Mouse (Mus musculus) limb, embryonic 12.5 days (tissue): ENCODE results near the gene Map3k13. TPM values are rescaled to one million over a fixed set of nuclear protein-coding genes. Genes with fewer than 3 reads are reported as not detected.
"Not testable (repeated sequence)": the region's sequence is repeated elsewhere in the genome, so short reads cannot be mapped to it uniquely, and the experiment has no call there.

Experiments
- ATAC-seq: fragments of 200-750 bp; cut with Nextera tagmentation; 2 replicates; pipeline ENCODE4 v1.8.0; 2017; ENCODE audit warnings: low read depth, moderate TSS enrichment; ENCODE audit not compliant: insufficient number of reproducible peaks, insufficient read depth, low FRiP score, low TSS enrichment
- H3K27ac ChIP-seq: fragments of 300-500 bp; sonication (generic); 2 replicates; pipeline ENCODE4 v1.5.1; 2016; ENCODE audit warnings: mild to moderate bottlenecking, moderate library complexity
- H3K27me3 ChIP-seq: fragments of 300-500 bp; sonication (generic); 2 replicates; pipeline ENCODE4 v1.6.1; 2016; ENCODE audit warnings: mild to moderate bottlenecking, moderate library complexity
- H3K36me3 ChIP-seq: fragments of 300-500 bp; sonication (generic); 2 replicates; pipeline ENCODE4 v1.6.1; 2016; ENCODE audit warnings: mild to moderate bottlenecking, moderate library complexity
- H3K4me1 ChIP-seq: fragments of 300-500 bp; sonication (generic); replicated peaks from 2 replicates; pipeline ENCODE4 v1.6.1; 2016
- H3K4me2 ChIP-seq: fragments of 300-500 bp; sonication (generic); 2 replicates; pipeline ENCODE4 v1.6.1; 2016; ENCODE audit warnings: mild to moderate bottlenecking, moderate library complexity
- H3K4me3 ChIP-seq: fragments of 300-500 bp; sonication (generic); replicated peaks from 2 replicates; pipeline ENCODE4 v1.5.1; 2016; ENCODE audit warnings: mild to moderate bottlenecking
- H3K9ac ChIP-seq: fragments of 300-500 bp; sonication (generic); replicated peaks from 2 replicates; pipeline ENCODE4 v1.6.1; 2016; ENCODE audit warnings: mild to moderate bottlenecking, moderate library complexity
- H3K9me3 ChIP-seq: fragments of 300-500 bp; sonication (generic); 2 replicates; pipeline ENCODE4 v1.6.1; 2016; ENCODE audit warnings: mild to moderate bottlenecking, moderate library complexity
- WGBS: fragments of 180-500 bp; shearing (Covaris S2); methylation state at CpG from one replicate; pipeline ENCODE4 v1.1.7; 2016; 5-methylcytosine and 5-hydroxymethylcytosine counted together
- polyA plus RNA-seq: library from polyadenylated mRNA; unstranded; fragments of >200 nt; fragmentation: Nextera tagmentation; extraction: Ambion mirVana; gene quantifications from 2 replicates; pipeline ENCODE4 v1.2.1, GENCODE M21; 2016

Map3k13 gene
- polyA plus RNA-seq, 1 experiment from 2014 or later: 1.1 TPM

- Histone ChIP-seq H3K27me3 (no peaks in the 10 kb centered on the region), H3K4me1 (peaks cover 10% of the 10 kb centered on the region), H3K4me2 (no peak overlapping the region), H3K9me3 (0 out of 2 replicates have a peak, but pooled peaks cover 4% of the 10 kb centered on the region), H3K27ac (no peak overlapping the region), H3K36me3 (no peaks in the 10 kb centered on the region), H3K4me3 (no peak overlapping the region), H3K9ac (no peak overlapping the region)
- ATAC-seq: no peak
- 87% methylated on average over 8 of the region's 8 CpGs for WGBS
Measured at GRCm38 (mm10) chr16:21786317-21786716, 7.8 kb upstream of the Map3k13 start.

- ATAC-seq: peak; percentile 88
- Histone ChIP-seq H3K4me2 (peak within 1 kb of the TSS; percentile 70), H3K4me1 (peaks cover 10% of the 10 kb centered on the region), H3K27me3 (no peaks in the 10 kb centered on the region), H3K9ac (peak within 1 kb of the TSS; percentile 65), H3K4me3 (peak within 1 kb of the TSS; percentile 54), H3K9me3 (0 out of 2 replicates have a peak, but pooled peaks cover 4% of the 10 kb centered on the region), H3K36me3 (no peaks in the 10 kb centered on the region), H3K27ac (0 out of 2 replicates have a peak within 1 kb of the TSS, but pooled peaks have one; percentile 17)
- 5% methylated on average over 28 of the region's 28 CpGs for WGBS
Measured at GRCm38 (mm10) chr16:21787516-21788353, 6.4 kb upstream of the Map3k13 start, which contains the start of gene Ehhadh. TSS of gene Ehhadh (minus strand) at chr16:21787807.

DNA sequence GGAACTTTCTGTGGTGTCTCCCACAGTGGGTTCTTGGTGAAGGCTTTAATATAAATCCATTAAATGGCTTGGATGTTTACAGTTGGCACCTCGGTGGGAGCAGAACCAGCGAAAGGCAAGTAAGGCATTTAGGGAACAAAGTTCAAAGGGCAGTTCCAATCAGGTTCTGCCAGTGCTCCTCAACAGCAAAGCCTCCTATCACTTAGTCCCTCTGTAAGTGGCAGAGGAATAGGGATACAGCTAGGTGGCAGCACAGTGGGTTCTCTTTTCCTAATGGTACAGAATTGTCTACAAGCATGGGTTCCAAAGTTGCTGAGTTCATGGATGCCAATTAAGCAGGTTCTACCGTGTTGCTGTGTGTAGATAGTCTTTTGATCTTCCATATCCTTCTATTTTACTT, 5.6 kb upstream of the Map3k13 start:
- Histone ChIP-seq H3K4me2 (no peak overlapping the region; the same call in 1 of the 2 replicates), H3K4me3 (no peak overlapping the region), H3K4me1 (peaks cover 12% of the 10 kb centered on the region), H3K36me3 (no peaks in the 10 kb centered on the region), H3K27ac (no peak overlapping the region), H3K9me3 (0 out of 2 replicates have a peak, but pooled peaks cover 4% of the 10 kb centered on the region), H3K27me3 (no peaks in the 10 kb centered on the region), H3K9ac (no peak overlapping the region)
- no peak for ATAC-seq
- 42% methylated on average over 3 of the region's 3 CpGs for WGBS

DNA sequence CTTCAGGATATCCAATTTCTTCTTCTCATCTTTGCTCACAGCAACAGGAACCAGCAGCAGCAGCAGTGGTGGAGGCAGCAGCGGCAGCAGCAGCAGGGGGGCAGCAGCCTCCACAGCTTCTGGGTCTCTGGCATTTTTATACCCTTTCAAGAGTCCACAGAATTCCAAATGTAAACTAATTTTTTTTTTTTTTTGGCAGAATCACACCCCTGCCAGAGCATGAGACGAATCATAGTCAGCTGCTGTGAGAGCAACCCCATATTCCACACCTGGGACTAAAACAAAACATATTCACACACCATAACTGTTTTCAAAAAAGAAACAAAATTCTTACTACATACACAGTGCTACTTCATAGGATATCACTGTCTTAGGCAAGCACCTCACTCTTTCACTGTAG, 5.0 kb upstream of the Map3k13 start:
- H3K9me3 ChIP-seq: 0 out of 2 replicates have a peak, but pooled peaks cover 4% of the 10 kb centered on the region
- H3K4me3 ChIP-seq: no peak overlapping the region
- peaks cover 15% of the 10 kb centered on the region for H3K4me1 ChIP-seq
- 73% methylated on average over 2 of the region's 2 CpGs for WGBS
- no peak overlapping the region for H3K9ac ChIP-seq
- no peak overlapping the region for H3K4me2 ChIP-seq
- no peak for ATAC-seq
- no peak overlapping the region for H3K27ac ChIP-seq
- no peaks in the 10 kb centered on the region for H3K36me3 ChIP-seq
- H3K27me3 ChIP-seq: no peaks in the 10 kb centered on the region

- no peak for ATAC-seq
- no peak overlapping the region for H3K9ac ChIP-seq
- 23% methylated on average over 1 of the region's 1 CpGs for WGBS
Measured at GRCm38 (mm10) chr16:21790469-21790868, 3.7 kb upstream of the Map3k13 start.

GRCm38 (mm10) chr16:21791779-21792178, 2.4 kb upstream of the Map3k13 start:
- ATAC-seq: no peak
- Histone ChIP-seq H3K27ac (no peak overlapping the region), H3K9ac (no peak overlapping the region), H3K9me3 (0 out of 2 replicates have a peak, but pooled peaks cover 4% of the 10 kb centered on the region), H3K27me3 (no peaks in the 10 kb centered on the region), H3K4me3 (no peak overlapping the region), H3K4me1 (peaks cover 15% of the 10 kb centered on the region), H3K36me3 (no peaks in the 10 kb centered on the region), H3K4me2 (no peak overlapping the region)
- 64% methylated on average over 3 of the region's 3 CpGs for WGBS

More at GRCm38 (mm10) chr16:21790469-21790868, 3.7 kb upstream of the Map3k13 start:
- peaks cover 15% of the 10 kb centered on the region for H3K4me1 ChIP-seq
- H3K4me3 ChIP-seq: no peak overlapping the region
- H3K27me3 ChIP-seq: no peaks in the 10 kb centered on the region
- 0 out of 2 replicates have a peak, but pooled peaks cover 4% of the 10 kb centered on the region for H3K9me3 ChIP-seq
- H3K27ac ChIP-seq: no peak overlapping the region
- H3K4me2 ChIP-seq: no peak overlapping the region
- no peaks in the 10 kb centered on the region for H3K36me3 ChIP-seq

DNA sequence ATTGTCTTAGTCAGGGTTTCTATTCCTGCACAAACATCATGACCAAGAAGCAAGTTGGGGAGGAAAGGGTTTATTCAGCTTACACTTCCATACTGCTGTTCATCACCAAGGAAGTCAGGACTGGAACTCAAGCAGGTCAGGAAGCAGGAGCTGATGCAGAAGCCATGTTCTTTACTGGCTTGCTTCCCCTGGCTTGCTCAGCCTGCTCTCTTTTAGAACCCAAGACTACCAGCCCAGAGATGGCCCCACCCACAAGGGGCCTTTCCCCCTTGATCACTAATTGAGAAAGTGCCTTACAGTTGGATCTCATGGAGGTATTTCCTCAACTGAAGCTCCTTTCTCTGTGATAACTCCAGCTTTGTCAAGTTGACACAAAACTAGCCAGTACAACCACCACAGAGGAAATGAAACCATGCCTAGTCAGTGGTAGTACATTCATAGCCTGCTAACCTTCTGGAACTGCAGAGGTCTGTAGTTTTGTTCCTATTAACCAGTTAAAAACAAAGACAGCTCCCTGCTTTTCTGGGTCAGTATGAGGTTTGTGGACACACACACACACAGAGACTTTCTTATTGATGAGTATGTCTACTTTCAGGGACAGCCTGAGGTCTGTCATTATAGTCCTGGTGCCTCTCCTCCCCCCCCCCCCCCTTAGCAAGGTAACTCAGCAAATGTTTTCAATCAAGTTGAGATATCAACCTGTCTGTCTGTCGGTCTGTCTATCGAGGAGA, 901 bp upstream of the Map3k13 start:
- H3K4me1 ChIP-seq, H3K36me3 ChIP-seq, H3K27ac ChIP-seq, H3K9me3 ChIP-seq, H3K27me3 ChIP-seq, ATAC-seq, H3K9ac ChIP-seq: not testable (repeated sequence)
- H3K4me3 ChIP-seq: peak overlapping the region; percentile 73
- WGBS: 35% methylated on average over 2 of the region's 2 CpGs
- peak overlapping the region; percentile 80 for H3K4me2 ChIP-seq

GRCm38 (mm10) chr16:21794697-21795045, 525 bp downstream of the Map3k13 start:
- ATAC-seq: no peak
- 3% methylated on average over 14 of the region's 14 CpGs for WGBS
- Histone ChIP-seq H3K4me2 (peak overlapping the region; percentile 80), H3K9ac (peak overlapping the region; percentile 68), H3K27ac (peak overlapping the region; percentile 76), H3K9me3 (no peaks in the 10 kb centered on the region), H3K4me3 (peak overlapping the region; percentile 73), H3K4me1 (peaks cover 5% of the 10 kb centered on the region), H3K27me3 (no peaks in the 10 kb centered on the region), H3K36me3 (peaks cover 6% of the 10 kb centered on the region)

DNA sequence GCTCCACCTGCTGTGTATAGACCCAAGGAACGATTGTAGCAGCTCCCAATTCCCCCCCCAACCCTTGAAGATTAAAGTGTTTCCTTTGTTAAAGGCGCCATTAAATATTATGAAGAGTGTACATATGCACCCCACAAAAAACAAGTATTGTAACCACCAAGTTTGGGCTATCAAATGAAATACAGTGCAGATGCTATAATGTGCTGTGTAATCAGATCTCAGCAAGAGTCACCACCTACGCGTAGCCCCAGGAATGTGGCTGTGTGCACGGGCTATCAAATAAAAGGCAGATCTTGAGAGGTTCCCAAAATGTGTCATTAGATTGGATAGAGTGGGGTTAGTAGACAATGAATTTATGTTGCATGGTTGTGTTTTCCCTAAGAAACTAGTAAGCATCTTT, 925 bp downstream of the Map3k13 start:
- no peak for ATAC-seq
- 19% methylated on average over 5 of the region's 5 CpGs for WGBS
- peaks cover 5% of the 10 kb centered on the region for H3K4me1 ChIP-seq
- H3K4me3 ChIP-seq: peak overlapping the region; percentile 73
- no peak overlapping the region for H3K27ac ChIP-seq
- peak overlapping the region; percentile 80 for H3K4me2 ChIP-seq
- no peaks in the 10 kb centered on the region for H3K9me3 ChIP-seq
- peaks cover 7% of the 10 kb centered on the region for H3K36me3 ChIP-seq
- H3K27me3 ChIP-seq: no peaks in the 10 kb centered on the region
- H3K9ac ChIP-seq: peak overlapping the region; percentile 68; the same call in 1 of the 2 replicates

- ATAC-seq: no peak
- Histone ChIP-seq H3K4me3 (no peak overlapping the region), H3K9me3 (no peaks in the 10 kb centered on the region), H3K9ac (no peak overlapping the region), H3K4me1 (no peaks in the 10 kb centered on the region), H3K27ac (no peak overlapping the region), H3K4me2 (no peak overlapping the region), H3K36me3 (peaks cover 29% of the 10 kb centered on the region), H3K27me3 (no peaks in the 10 kb centered on the region)
- 97% methylated on average over 1 of the region's 1 CpGs for WGBS
Measured at GRCm38 (mm10) chr16:21804258-21804657, 10.1 kb downstream of the Map3k13 start.

GRCm38 (mm10) chr16:21806892-21807291, 12.7 kb downstream of the Map3k13 start:
- Histone ChIP-seq H3K9ac (no peak overlapping the region), H3K36me3 (peaks cover 17% of the 10 kb centered on the region), H3K4me3 (no peak overlapping the region), H3K4me2 (no peak overlapping the region), H3K27ac (no peak overlapping the region), H3K9me3 (no peaks in the 10 kb centered on the region), H3K4me1 (no peaks in the 10 kb centered on the region), H3K27me3 (no peaks in the 10 kb centered on the region)
- 92% methylated on average over 1 of the region's 1 CpGs for WGBS
- ATAC-seq: no peak
